Mouse (Mus musculus): ENCODE results near the gene Rhox2g. TPM values are rescaled to one million over a fixed set of nuclear protein-coding genes. Genes with fewer than 3 reads are reported as not detected.

Rhox2g gene
- polyA plus RNA-seq, 1 experiment from 2014 or later: not detected

Other genes starting within 250 kb of the Rhox2g start
- not detected in 2 replicates for gene Rhox2b, start 231.4 kb downstream of the Rhox2g start, polyA plus RNA-seq (2014; fragmentation: Nextera tagmentation; extraction: Ambion mirVana)
- 0.85 and 0.86 TPM in 2 replicates for gene Rhox4b, start 211.0 kb downstream of the Rhox2g start, polyA plus RNA-seq (2014; fragmentation: Nextera tagmentation; extraction: Ambion mirVana)
- gene Rhox2c, start 189.8 kb downstream of the Rhox2g start, polyA plus RNA-seq (2014; fragmentation: Nextera tagmentation; extraction: Ambion mirVana): 1.00 and 1.2 TPM in 2 replicates
- gene Rhox3c, start 184.9 kb downstream of the Rhox2g start, polyA plus RNA-seq (2014; fragmentation: Nextera tagmentation; extraction: Ambion mirVana): not detected in 2 replicates
- not detected in 2 replicates for gene Rhox4c, start 163.1 kb downstream of the Rhox2g start, polyA plus RNA-seq (2014; fragmentation: Nextera tagmentation; extraction: Ambion mirVana)
- 0.43 TPM in 1 of 2 replicates, not detected in the other for gene Rhox2d, start 150.0 kb downstream of the Rhox2g start, polyA plus RNA-seq (2014; fragmentation: Nextera tagmentation; extraction: Ambion mirVana)
- not detected in 2 replicates for gene Rhox4d, start 129.1 kb downstream of the Rhox2g start, polyA plus RNA-seq (2014; fragmentation: Nextera tagmentation; extraction: Ambion mirVana)
- not detected in 2 replicates for gene Rhox2e, start 113.0 kb downstream of the Rhox2g start, polyA plus RNA-seq (2014; fragmentation: Nextera tagmentation; extraction: Ambion mirVana)
- gene Rhox3e, start 101.5 kb downstream of the Rhox2g start, polyA plus RNA-seq (2014; fragmentation: Nextera tagmentation; extraction: Ambion mirVana): not detected in 2 replicates
- gene Rhox4e, start 86.1 kb downstream of the Rhox2g start, polyA plus RNA-seq (2014; fragmentation: Nextera tagmentation; extraction: Ambion mirVana): 0.24 TPM in 1 of 2 replicates, not detected in the other
- gene Rhox2f, start 72.1 kb downstream of the Rhox2g start, polyA plus RNA-seq (2014; fragmentation: Nextera tagmentation; extraction: Ambion mirVana): 0.38 and 0.98 TPM in 2 replicates
- gene Rhox3f, start 62.5 kb downstream of the Rhox2g start, polyA plus RNA-seq (2014; fragmentation: Nextera tagmentation; extraction: Ambion mirVana): not detected in 2 replicates
- not detected in 2 replicates for gene Rhox4f, start 35.8 kb downstream of the Rhox2g start, polyA plus RNA-seq (2014; fragmentation: Nextera tagmentation; extraction: Ambion mirVana)
- gene Rhox3g, start 14.9 kb downstream of the Rhox2g start, polyA plus RNA-seq (2014; fragmentation: Nextera tagmentation; extraction: Ambion mirVana): not detected in 2 replicates
- not detected in 2 replicates for gene Rhox4g, start 7.9 kb upstream of the Rhox2g start, polyA plus RNA-seq (2014; fragmentation: Nextera tagmentation; extraction: Ambion mirVana)
- not detected in 2 replicates for gene Rhox3h, start 25.3 kb upstream of the Rhox2g start, polyA plus RNA-seq (2014; fragmentation: Nextera tagmentation; extraction: Ambion mirVana)
- gene Rhox2h, start 29.8 kb upstream of the Rhox2g start, polyA plus RNA-seq (2014; fragmentation: Nextera tagmentation; extraction: Ambion mirVana): not detected in 2 replicates
- gene Rhox5, start 161.4 kb upstream of the Rhox2g start, polyA plus RNA-seq (2014; fragmentation: Nextera tagmentation; extraction: Ambion mirVana): 1.8 and 2.1 TPM in 2 replicates
- not detected in 2 replicates for gene Rhox6, start 183.4 kb upstream of the Rhox2g start, polyA plus RNA-seq (2014; fragmentation: Nextera tagmentation; extraction: Ambion mirVana)
- gene Rhox7a, start 188.2 kb upstream of the Rhox2g start, polyA plus RNA-seq (2014; fragmentation: Nextera tagmentation; extraction: Ambion mirVana): not detected in 2 replicates
- gene Rhox8, start 235.5 kb upstream of the Rhox2g start, polyA plus RNA-seq (2014; fragmentation: Nextera tagmentation; extraction: Ambion mirVana): not detected in 2 replicates